Mouse (Mus musculus) Muller cell, postnatal 12 days (primary cell): ENCODE results near the gene Col28a1.
A peak's percentile ranks its signal among the peaks of the same experiment; 100 is the strongest.
"Not testable (repeated sequence)": the region's sequence is repeated elsewhere in the genome, so short reads cannot be mapped to it uniquely, and the experiment has no call there.

ENCODE experiments used
- DNase-seq: peaks from one replicate; pipeline ENCODE4 v3.0.0-alpha.2; 2015; ENCODE audit errors: inconsistent ontology term

Col28a1 gene

GRCm38 (mm10) chr6:8023527-8023926 lies 168.9 kb downstream of the Col28a1 start:
- peak; percentile 0 for DNase-seq

- no peak for DNase-seq
Measured at GRCm38 (mm10) chr6:7994736-7995135, 197.7 kb downstream of the Col28a1 start.

- peak; percentile 16 for DNase-seq
Measured at GRCm38 (mm10) chr6:7983646-7983979, 208.8 kb downstream of the Col28a1 start.

GRCm38 (mm10) chr6:7982958-7983645 lies 209.3 kb downstream of the Col28a1 start:
- not testable (repeated sequence) for DNase-seq

GRCm38 (mm10) chr6:7971020-7971760 lies 221.2 kb downstream of the Col28a1 start:
- DNase-seq: no peak

- DNase-seq: no peak
Measured at GRCm38 (mm10) chr6:7969376-7969775, 223.0 kb downstream of the Col28a1 start.

GRCm38 (mm10) chr6:7965833-7966522 lies 226.4 kb downstream of the Col28a1 start:
- no peak for DNase-seq

GRCm38 (mm10) chr6:7962749-7963148 lies 229.7 kb downstream of the Col28a1 start:
- no peak for DNase-seq

GRCm38 (mm10) chr6:7952208-7952607 lies 240.2 kb downstream of the Col28a1 start:
- no peak for DNase-seq

GRCm38 (mm10) chr6:7951778-7952177 lies 240.6 kb downstream of the Col28a1 start:
- DNase-seq: no peak
